Mouse (Mus musculus): ENCODE measurements at regions not wholly inside any gene's neighbourhood (a gene's known extent, or its start where the extent isn't known, plus 50 kb on each side); places are given as distances from the start of the nearest gene placed in this dataset.

GRCm38 (mm10) chr13:26517646-26518045 lies 252.3 kb downstream of the Hdgfl1 start:
- TF ChIP-seq CTCF (IDR thresholded peaks at IDR 0.05; ENCODE audit: borderline replicate concordance, control insufficient read depth, extremely low read depth, insufficient read depth, low read length, poor library complexity) (no peak), POLR2A (IDR thresholded peaks at IDR 0.05; ENCODE audit: control insufficient read depth, extremely low read depth, insufficient read depth, low read length, poor library complexity) (no peak)
- no peak overlapping the region for H3K27ac ChIP-seq (ENCODE audit: control insufficient read depth, insufficient read depth, low read length)
- no peak overlapping the region for H3K4me3 ChIP-seq (ENCODE audit: control insufficient read depth, insufficient read depth, low read length)
- no peak for DNase-seq
- H3K27me3 ChIP-seq (ENCODE audit: control insufficient read depth, insufficient read depth, low read length) = no peaks in the 10 kb centered on the region
- no peaks in the 10 kb centered on the region for H3K36me3 ChIP-seq (ENCODE audit: control insufficient read depth, insufficient read depth, low read length)
- H3K4me1 ChIP-seq (replicated peaks; ENCODE audit: control insufficient read depth, insufficient read depth, low read length) = no peaks in the 10 kb centered on the region
- 78% methylated on average over 4 of the region's 4 CpGs for WGBS

- H3K36me3 ChIP-seq (ENCODE audit: control insufficient read depth, insufficient read depth, low read length) = no peaks in the 10 kb centered on the region
- TF ChIP-seq POLR2A (IDR thresholded peaks at IDR 0.05; ENCODE audit: control insufficient read depth, extremely low read depth, insufficient read depth, low read length, poor library complexity) = no peak
- TF ChIP-seq CTCF (IDR thresholded peaks at IDR 0.05; ENCODE audit: borderline replicate concordance, control insufficient read depth, extremely low read depth, insufficient read depth, low read length, poor library complexity) = no peak
- WGBS = 86% methylated on average over 4 of the region's 4 CpGs
- H3K27me3 ChIP-seq (ENCODE audit: control insufficient read depth, insufficient read depth, low read length) = no peaks in the 10 kb centered on the region
- no peak overlapping the region for H3K27ac ChIP-seq (ENCODE audit: control insufficient read depth, insufficient read depth, low read length)
- H3K4me1 ChIP-seq (replicated peaks; ENCODE audit: control insufficient read depth, insufficient read depth, low read length) = no peaks in the 10 kb centered on the region
- no peak for DNase-seq
- H3K4me3 ChIP-seq (ENCODE audit: control insufficient read depth, insufficient read depth, low read length) = no peak overlapping the region
Observed at GRCm38 (mm10) chr13:26510448-26510847, 259.5 kb downstream of the Hdgfl1 start.

- Histone ChIP-seq H3K27ac (ENCODE audit: control insufficient read depth, insufficient read depth, low read length) (no peak overlapping the region), H3K36me3 (ENCODE audit: control insufficient read depth, insufficient read depth, low read length) (no peaks in the 10 kb centered on the region), H3K27me3 (ENCODE audit: control insufficient read depth, insufficient read depth, low read length) (no peaks in the 10 kb centered on the region), H3K4me1 (replicated peaks; ENCODE audit: control insufficient read depth, insufficient read depth, low read length) (no peaks in the 10 kb centered on the region), H3K4me3 (ENCODE audit: control insufficient read depth, insufficient read depth, low read length) (no peak overlapping the region)
- 96% methylated on average over 3 of the region's 3 CpGs for WGBS
- no peak for DNase-seq
- TF ChIP-seq CTCF (IDR thresholded peaks at IDR 0.05; ENCODE audit: borderline replicate concordance, control insufficient read depth, extremely low read depth, insufficient read depth, low read length, poor library complexity) = no peak
- no peak for TF ChIP-seq POLR2A (IDR thresholded peaks at IDR 0.05; ENCODE audit: control insufficient read depth, extremely low read depth, insufficient read depth, low read length, poor library complexity)
Observed at GRCm38 (mm10) chr13:26509841-26510240, 260.1 kb downstream of the Hdgfl1 start.

GRCm38 (mm10) chr13:26503744-26504143 lies 266.2 kb downstream of the Hdgfl1 start:
- Histone ChIP-seq H3K27ac (ENCODE audit: control insufficient read depth, insufficient read depth, low read length) (no peak overlapping the region), H3K4me1 (replicated peaks; ENCODE audit: control insufficient read depth, insufficient read depth, low read length) (no peaks in the 10 kb centered on the region), H3K36me3 (ENCODE audit: control insufficient read depth, insufficient read depth, low read length) (no peaks in the 10 kb centered on the region), H3K27me3 (ENCODE audit: control insufficient read depth, insufficient read depth, low read length) (no peaks in the 10 kb centered on the region; the same call in 1 of the 2 replicates), H3K4me3 (ENCODE audit: control insufficient read depth, insufficient read depth, low read length) (no peak overlapping the region)
- no peak for DNase-seq
- WGBS = 97% methylated on average over 1 of the region's 1 CpGs
- TF ChIP-seq CTCF (IDR thresholded peaks at IDR 0.05; ENCODE audit: borderline replicate concordance, control insufficient read depth, extremely low read depth, insufficient read depth, low read length, poor library complexity) (no peak), POLR2A (IDR thresholded peaks at IDR 0.05; ENCODE audit: control insufficient read depth, extremely low read depth, insufficient read depth, low read length, poor library complexity) (no peak)

GRCm38 (mm10) chr13:26497086-26497485 lies 272.9 kb downstream of the Hdgfl1 start:
- Histone ChIP-seq H3K36me3 (ENCODE audit: control insufficient read depth, insufficient read depth, low read length) (no peaks in the 10 kb centered on the region), H3K27ac (ENCODE audit: control insufficient read depth, insufficient read depth, low read length) (no peak overlapping the region), H3K27me3 (ENCODE audit: control insufficient read depth, insufficient read depth, low read length) (no peaks in the 10 kb centered on the region; the same call in 1 of the 2 replicates), H3K4me1 (replicated peaks; ENCODE audit: control insufficient read depth, insufficient read depth, low read length) (no peaks in the 10 kb centered on the region), H3K4me3 (ENCODE audit: control insufficient read depth, insufficient read depth, low read length) (no peak overlapping the region)
- no peak for DNase-seq
- 92% methylated on average over 2 of the region's 2 CpGs for WGBS
- TF ChIP-seq POLR2A (IDR thresholded peaks at IDR 0.05; ENCODE audit: control insufficient read depth, extremely low read depth, insufficient read depth, low read length, poor library complexity) = no peak

- no peak overlapping the region for H3K27ac ChIP-seq (ENCODE audit: control insufficient read depth, insufficient read depth, low read length)
- no peaks in the 10 kb centered on the region; the same call in 1 of the 2 replicates for H3K27me3 ChIP-seq (ENCODE audit: control insufficient read depth, insufficient read depth, low read length)
- no peak for TF ChIP-seq CTCF (IDR thresholded peaks at IDR 0.05; ENCODE audit: borderline replicate concordance, control insufficient read depth, extremely low read depth, insufficient read depth, low read length, poor library complexity)
- TF ChIP-seq POLR2A (IDR thresholded peaks at IDR 0.05; ENCODE audit: control insufficient read depth, extremely low read depth, insufficient read depth, low read length, poor library complexity) = no peak
- H3K4me3 ChIP-seq (ENCODE audit: control insufficient read depth, insufficient read depth, low read length) = no peak overlapping the region
- no peak for DNase-seq
- H3K36me3 ChIP-seq (ENCODE audit: control insufficient read depth, insufficient read depth, low read length) = no peaks in the 10 kb centered on the region
- H3K4me1 ChIP-seq (replicated peaks; ENCODE audit: control insufficient read depth, insufficient read depth, low read length) = no peaks in the 10 kb centered on the region
Observed at GRCm38 (mm10) chr13:26495871-26496270, 274.1 kb downstream of the Hdgfl1 start.

GRCm38 (mm10) chr13:26469343-26469742 lies 300.6 kb downstream of the Hdgfl1 start:
- H3K4me1 ChIP-seq (replicated peaks; ENCODE audit: control insufficient read depth, insufficient read depth, low read length) = no peaks in the 10 kb centered on the region
- H3K36me3 ChIP-seq (ENCODE audit: control insufficient read depth, insufficient read depth, low read length) = no peaks in the 10 kb centered on the region
- H3K4me3 ChIP-seq (ENCODE audit: control insufficient read depth, insufficient read depth, low read length) = no peak overlapping the region
- no peak for DNase-seq
- no peaks in the 10 kb centered on the region for H3K27me3 ChIP-seq (ENCODE audit: control insufficient read depth, insufficient read depth, low read length)
- H3K27ac ChIP-seq (ENCODE audit: control insufficient read depth, insufficient read depth, low read length) = no peak overlapping the region
- WGBS = 61% methylated on average over 3 of the region's 3 CpGs
- TF ChIP-seq POLR2A (IDR thresholded peaks at IDR 0.05; ENCODE audit: control insufficient read depth, extremely low read depth, insufficient read depth, low read length, poor library complexity) (no peak), CTCF (IDR thresholded peaks at IDR 0.05; ENCODE audit: borderline replicate concordance, control insufficient read depth, extremely low read depth, insufficient read depth, low read length, poor library complexity) (no peak)
